In the genomic region with DNA sequence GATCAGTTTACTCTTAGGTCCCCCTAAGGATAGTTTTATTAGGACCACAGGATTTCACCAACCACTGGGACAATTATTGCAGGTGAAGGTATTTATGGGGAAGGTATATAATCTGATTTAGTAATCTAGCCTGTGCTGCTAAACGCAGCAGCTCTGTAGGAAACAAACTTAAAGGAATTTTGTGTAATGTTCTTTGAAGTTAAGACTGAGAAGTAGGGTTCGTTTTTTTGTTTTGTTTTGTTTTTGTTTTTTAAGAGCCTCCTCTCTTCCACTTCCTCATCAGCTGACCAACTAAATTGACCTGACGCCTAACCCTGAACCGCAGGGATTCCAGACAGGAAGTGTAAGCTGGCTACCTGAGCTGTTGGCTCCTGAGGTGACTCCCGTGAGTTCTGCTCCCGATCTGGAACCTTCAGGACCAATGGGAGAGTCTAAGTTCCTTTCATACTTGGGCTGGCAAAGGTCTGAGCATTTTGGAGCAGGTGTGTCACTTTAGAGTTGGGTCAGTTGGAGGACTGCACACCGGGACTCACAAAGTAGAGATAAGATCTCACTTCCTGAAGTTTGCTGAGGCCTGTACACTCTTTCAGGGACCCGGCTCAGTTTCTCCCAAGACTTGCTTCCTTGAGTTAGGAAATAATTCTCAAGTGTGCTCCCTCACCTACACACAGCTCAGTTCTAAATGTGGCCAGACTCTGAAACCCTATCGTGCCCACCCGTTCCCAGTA, we compare ENCODE assay signal across 20 mouse cellular contexts. TPM values are rescaled to one million over a fixed set of nuclear protein-coding genes. Genes with fewer than 3 reads are reported as not detected.
DNase-seq lines count a peak whose midpoint lies in the region; ATAC-seq and TF ChIP-seq lines count a peak whose summit lies in the region.
"Had no signal": no experiment of that assay in that cellular context is flagged by ENCODE, and none has a peak within 500 bp of the region (broad histone marks: within the 10 kb centered on the region; RNA-seq: fewer than 3 reads in every experiment).

No protein-coding gene starts in this region.

- no peak for TF ChIP-seq EP300 in stomach, postnatal 0 days (optimal IDR thresholded peaks at IDR 0.05)

- TF ChIP-seq CTCF in stomach, postnatal 0 days (IDR thresholded peaks at IDR 0.05; ENCODE audit: low read depth): no peak

- no peak for ATAC-seq in forebrain, embryonic 15.5 days (replicated peaks)
- no peak for ATAC-seq in stomach, postnatal 0 days (ENCODE audit: low FRiP score, low TSS enrichment)
- ATAC-seq: inflammation-experienced regulatory T-cells, adult 6 months had no signal

- peak overlapping the region; percentile 81 for H3K4me2 ChIP-seq in forebrain, embryonic 15.5 days (replicated peaks)
- no peak overlapping the region for H3K4me2 ChIP-seq in stomach, postnatal 0 days (replicated peaks; ENCODE audit: low read depth)

- peak; percentile 46 for DNase-seq in embryo, embryonic 10.5 days (ENCODE audit: low spot score)
- no peak for DNase-seq in embryo, embryonic 10 days (ENCODE audit: low spot score)
- DNase-seq in thymus, postnatal 25 days: peak; percentile 9
- no peak for DNase-seq in thymus, postnatal 0 days (ENCODE audit: low spot score)
- no peak for DNase-seq in stomach, postnatal 0 days (ENCODE audit: low spot score)
- no peak for DNase-seq in left cerebral cortex, adult 11 months (ENCODE audit: low spot score)
- DNase-seq in natural killer cell, adult 2 months (ENCODE audit: low spot score in 2 of 2): no peak
- DNase-seq: gastrocnemius, postnatal 25 days; kidney, adult 9 months; layer of hippocampus, postnatal 36 days; left cerebral cortex, postnatal 4 days; lung, adult 18-20 months; lung, postnatal 36 days; right cerebral cortex, postnatal 4 days had no signal

- 14% methylated on average over 10 of the region's 10 CpGs for WGBS in forebrain, embryonic 15.5 days
- WGBS in stomach, postnatal 0 days: 7% methylated on average over 10 of the region's 10 CpGs

- H3K9ac ChIP-seq in forebrain, embryonic 15.5 days (replicated peaks): peak overlapping the region; percentile 43
- no peak overlapping the region for H3K9ac ChIP-seq in stomach, postnatal 0 days (ENCODE audit: low read length)

- H3K36me3 ChIP-seq in forebrain, embryonic 15.5 days: no peaks in the 10 kb centered on the region
- no peaks in the 10 kb centered on the region for H3K36me3 ChIP-seq in stomach, postnatal 0 days (ENCODE audit: control insufficient read depth, insufficient read depth, low read length)
- H3K36me3 ChIP-seq: heart, embryonic 10.5 days had no signal

- peak overlapping the region; percentile 96 for H3K27ac ChIP-seq in forebrain, embryonic 15.5 days (replicated peaks)
- H3K27ac ChIP-seq in stomach, postnatal 0 days (replicated peaks): no peak overlapping the region
- H3K27ac ChIP-seq: heart, embryonic 10.5 days had no signal

- H3K4me3 ChIP-seq in forebrain, embryonic 15.5 days: peak overlapping the region; percentile 55
- H3K4me3 ChIP-seq in stomach, postnatal 0 days (ENCODE audit: low read depth, low read length): peak overlapping the region; percentile 4; the same call in 1 of the 2 replicates
- H3K4me3 ChIP-seq: heart, embryonic 10.5 days had no signal

- no peaks in the 10 kb centered on the region for H3K9me3 ChIP-seq in forebrain, embryonic 15.5 days
- H3K9me3 ChIP-seq in stomach, postnatal 0 days (ENCODE audit: control insufficient read depth, low read length): no peaks in the 10 kb centered on the region
- H3K9me3 ChIP-seq: heart, embryonic 10.5 days had no signal

- H3K4me1 ChIP-seq in forebrain, embryonic 15.5 days: peaks cover 31% of the 10 kb centered on the region
- H3K4me1 ChIP-seq in stomach, postnatal 0 days (replicated peaks; ENCODE audit: control insufficient read depth, insufficient read depth): peaks cover 4% of the 10 kb centered on the region; the same call in 1 of the 2 replicates

- H3K27me3 ChIP-seq in forebrain, embryonic 15.5 days: peaks cover 71% of the 10 kb centered on the region
- peaks cover 44% of the 10 kb centered on the region for H3K27me3 ChIP-seq in stomach, postnatal 0 days (ENCODE audit: control insufficient read depth, insufficient read depth, low read length)

RNA-seq across cellular contexts. Expression of a gene that starts 1.2 kb away (rescaled TPM):
- 0.12 and 0.44 TPM in 2 replicates for polyA plus RNA-seq in thymus, postnatal 0 days (2015; fragmentation: Nextera tagmentation; extraction: Ambion mirVana)
- 284 and 297 TPM in 2 replicates for polyA plus RNA-seq in forebrain, embryonic 15.5 days (2015; fragmentation: Nextera tagmentation; extraction: Ambion mirVana)
- polyA plus RNA-seq in stomach, postnatal 0 days (2015; fragmentation: Nextera tagmentation; extraction: Ambion mirVana): 3.2 and 3.8 TPM in 2 replicates
- polyA plus RNA-seq: inflammation-experienced regulatory T-cells, adult 6 months; liver, adult 2 months; neural tube, embryonic 14.5 days had no signal

RNA-seq across cellular contexts. Expression of a gene that starts 19.8 kb away (rescaled TPM):
- polyA plus RNA-seq in thymus, postnatal 0 days (2015; fragmentation: Nextera tagmentation; extraction: Ambion mirVana): 0.05 TPM in 1 of 2 replicates, not detected in the other
- 67.5 and 67.8 TPM in 2 replicates for polyA plus RNA-seq in forebrain, embryonic 15.5 days (2015; fragmentation: Nextera tagmentation; extraction: Ambion mirVana)
- polyA plus RNA-seq in stomach, postnatal 0 days (2015; fragmentation: Nextera tagmentation; extraction: Ambion mirVana): 1.3 TPM in 2 replicates
- polyA plus RNA-seq: inflammation-experienced regulatory T-cells, adult 6 months; liver, adult 2 months; neural tube, embryonic 14.5 days; urinary bladder, adult 2 months had no signal

Comparison
In these comparisons a context has a peak if more than half of its experiments do, and no peak if none do; other contexts are left out.
1. DNase-seq: peak in embryo, embryonic 10.5 days (single experiment) and thymus, postnatal 25 days (single experiment); none in embryo, embryonic 10 days (single experiment), thymus, postnatal 0 days (single experiment), stomach, postnatal 0 days (single experiment), left cerebral cortex, adult 11 months (single experiment) and natural killer cell, adult 2 months (0 of 2).
2. RNA of a gene that starts 1.2 kb away (polyA plus RNA-seq): 284 to 297 TPM in forebrain, embryonic 15.5 days; 3.2 to 3.8 TPM in stomach, postnatal 0 days and 0.12 to 0.44 TPM in thymus, postnatal 0 days; every median in the first group is over 10 times any median in the second.
3. RNA of a gene that starts 19.8 kb away (polyA plus RNA-seq): 67.5 to 67.8 TPM in forebrain, embryonic 15.5 days; 1.3 TPM in stomach, postnatal 0 days and 0.05 TPM in thymus, postnatal 0 days; every median in the first group is over 10 times any median in the second.